Mouse (Mus musculus) gastrocnemius, postnatal 4 days (tissue): Measurements from ENCODE around the gene Prmt7. TPM values are rescaled to one million over a fixed set of nuclear protein-coding genes. Genes with fewer than 3 reads are reported as not detected.

Experiments used
- DNase-seq, 2 experiments: peaks; one replicate each; pipeline ENCODE4 v3.0.0; 2021 to 2022; ENCODE audit warnings: low spot score in 2 of 2, mixed read lengths in 2 of 2
- total RNA-seq, 2 experiments: library from RNA; stranded (reverse); gene quantifications; 2 replicates each; pipeline ENCODE4 v1.2.3; 2021

Prmt7 gene
- total RNA-seq, 2 experiments from 2014 or later, result 24.9 to 26.5 TPM

DNA sequence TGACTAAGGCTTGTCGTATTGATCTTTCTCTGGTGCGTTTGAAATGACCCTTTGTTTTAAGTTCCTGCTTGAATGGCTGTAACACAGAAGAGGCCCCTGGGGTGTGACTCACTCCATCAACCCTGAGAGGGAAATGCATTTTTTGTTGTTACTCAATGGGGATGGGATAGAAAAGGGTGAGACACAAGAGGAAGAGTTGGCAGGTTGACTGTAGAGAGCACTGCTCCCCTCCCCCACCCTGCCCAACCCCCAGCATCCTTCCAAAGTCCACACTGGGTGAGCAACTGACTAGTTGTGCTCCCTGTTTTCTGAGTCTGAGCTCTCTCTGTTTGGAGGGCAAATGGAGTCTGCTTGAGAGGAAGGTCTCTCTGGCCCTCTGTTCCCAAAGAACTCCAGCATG, 76.7 kb downstream of the Prmt7 start:
- no peak for DNase-seq

- no peak for DNase-seq
These were observed 78.0 kb downstream of the Prmt7 start for GRCm38 (mm10) chr8:106288732-106289131.

GRCm38 (mm10) chr8:106289464-106289863, 78.7 kb downstream of the Prmt7 start:
- no peak for DNase-seq

GRCm38 (mm10) chr8:106292484-106293396, 82.0 kb downstream of the Prmt7 start:
- DNase-seq, result no peak

GRCm38 (mm10) chr8:106298261-106298660, 87.5 kb downstream of the Prmt7 start:
- peak in 1 of 2 experiments; percentile 36 for DNase-seq

GRCm38 (mm10) chr8:106298846-106299245, 88.1 kb downstream of the Prmt7 start:
- peak in 1 of 2 experiments; percentile 22 for DNase-seq

- DNase-seq, result no peak
These were observed 89.0 kb downstream of the Prmt7 start for GRCm38 (mm10) chr8:106299686-106300085.

- no peak for DNase-seq
These were observed 90.3 kb downstream of the Prmt7 start for GRCm38 (mm10) chr8:106300739-106301715.

Other genes starting within 250 kb of the Prmt7 start
- gene Slc12a4, start 244.8 kb upstream of the Prmt7 start, total RNA-seq, result 10 to 100 TPM; 30.7 to 40.6 TPM
- not detected for gene Dpep3, start 231.5 kb upstream of the Prmt7 start, total RNA-seq
- 10 to 100 TPM; 12.4 to 13.2 TPM for gene Dus2, start 219.6 kb upstream of the Prmt7 start, total RNA-seq
- gene Dpep2nb, start 205.0 kb upstream of the Prmt7 start, total RNA-seq, result not detected
- 10 to 100 TPM; 10.8 to 11.7 TPM for gene Ddx28, start 199.1 kb upstream of the Prmt7 start, total RNA-seq
- gene Nfatc3, start 152.1 kb upstream of the Prmt7 start, total RNA-seq, result 10 to 100 TPM; 37.1 to 40.6 TPM
- gene Esrp2, start 74.0 kb upstream of the Prmt7 start, total RNA-seq, result under 1 TPM in 1 of 2 experiments, not detected in 1; 0.18 TPM
- gene Pla2g15, start 60.5 kb upstream of the Prmt7 start, total RNA-seq, result 1 to 10 TPM; 8.6 to 8.9 TPM
- gene Slc7a6, start 42.1 kb upstream of the Prmt7 start, total RNA-seq, result 10 to 100 TPM; 10.5 to 11.5 TPM
- gene Slc7a6os, start within 50 bp of the Prmt7 start, total RNA-seq, result 10 to 100 TPM; 16.3 to 21.2 TPM
- gene Smpd3, start 127.1 kb downstream of the Prmt7 start, total RNA-seq, result 1 to 10 TPM; 1.3 to 2.0 TPM
- gene Zfp90, start 204.4 kb downstream of the Prmt7 start, total RNA-seq, result 10 to 100 TPM in 1 of 2 experiments, 1 to 10 TPM in 1; 8.7 to 11.0 TPM